Mouse (Mus musculus) urinary bladder, adult 18-20 months (tissue): Measurements from ENCODE around the gene Usp37.

Experiments used
- DNase-seq, 2 experiments: peaks; one replicate each; pipeline ENCODE4 v3.0.0; 2022; ENCODE audit warnings: low spot score in 2 of 2, mixed read lengths in 2 of 2

The Usp37 gene

GRCm38 (mm10) chr1:74460273-74460672 lies 83.8 kb downstream of the Usp37 start:
- DNase-seq: peak in 1 of 2 experiments; percentile 22

- peak in 1 of 2 experiments; percentile 8 for DNase-seq
These were observed 91.5 kb downstream of the Usp37 start for GRCm38 (mm10) chr1:74452611-74453045.

- DNase-seq: no peak
These were observed 99.5 kb downstream of the Usp37 start for GRCm38 (mm10) chr1:74444538-74444937.

- DNase-seq: no peak
These were observed 104.8 kb downstream of the Usp37 start for GRCm38 (mm10) chr1:74439166-74439876.

- DNase-seq: peak; percentile 45 to 46
These were observed 106.2 kb downstream of the Usp37 start for GRCm38 (mm10) chr1:74437702-74438427.

GRCm38 (mm10) chr1:74435563-74435962 lies 108.5 kb downstream of the Usp37 start:
- no peak for DNase-seq

GRCm38 (mm10) chr1:74434596-74434995 lies 109.5 kb downstream of the Usp37 start:
- no peak for DNase-seq

- DNase-seq: no peak
These were observed 110.9 kb downstream of the Usp37 start for GRCm38 (mm10) chr1:74433220-74433619.

GRCm38 (mm10) chr1:74425845-74426244 lies 118.2 kb downstream of the Usp37 start:
- DNase-seq: no peak

GRCm38 (mm10) chr1:74423147-74423546 lies 120.9 kb downstream of the Usp37 start:
- DNase-seq: no peak

GRCm38 (mm10) chr1:74419440-74419794 lies 124.7 kb downstream of the Usp37 start:
- no peak for DNase-seq

- no peak for DNase-seq
These were observed 125.2 kb downstream of the Usp37 start for GRCm38 (mm10) chr1:74418747-74419439.

GRCm38 (mm10) chr1:74415143-74415542 lies 128.9 kb downstream of the Usp37 start:
- no peak for DNase-seq

GRCm38 (mm10) chr1:74412711-74413110 lies 131.4 kb downstream of the Usp37 start:
- no peak for DNase-seq

GRCm38 (mm10) chr1:74411753-74412325 lies 132.2 kb downstream of the Usp37 start:
- no peak for DNase-seq

- DNase-seq: no peak
These were observed 135.2 kb downstream of the Usp37 start, which contains the start of gene Vil1 for GRCm38 (mm10) chr1:74408589-74409504. Vil1 (plus strand) TSS chr1:74409376.

GRCm38 (mm10) chr1:74404206-74404605 lies 139.9 kb downstream of the Usp37 start:
- DNase-seq: no peak

- no peak for DNase-seq
These were observed 142.9 kb downstream of the Usp37 start for GRCm38 (mm10) chr1:74401015-74401702.

GRCm38 (mm10) chr1:74400531-74400930 lies 143.6 kb downstream of the Usp37 start:
- no peak for DNase-seq

- peak in 1 of 2 experiments; percentile 57 for DNase-seq
These were observed 146.1 kb downstream of the Usp37 start for GRCm38 (mm10) chr1:74397919-74398451.
